Mouse (Mus musculus): ENCODE data around the gene Nectin4.
"Not testable (repeated sequence)": the region's sequence is repeated elsewhere in the genome, so short reads cannot be mapped to it uniquely, and the experiment has no call there.

The Nectin4 gene

DNA sequence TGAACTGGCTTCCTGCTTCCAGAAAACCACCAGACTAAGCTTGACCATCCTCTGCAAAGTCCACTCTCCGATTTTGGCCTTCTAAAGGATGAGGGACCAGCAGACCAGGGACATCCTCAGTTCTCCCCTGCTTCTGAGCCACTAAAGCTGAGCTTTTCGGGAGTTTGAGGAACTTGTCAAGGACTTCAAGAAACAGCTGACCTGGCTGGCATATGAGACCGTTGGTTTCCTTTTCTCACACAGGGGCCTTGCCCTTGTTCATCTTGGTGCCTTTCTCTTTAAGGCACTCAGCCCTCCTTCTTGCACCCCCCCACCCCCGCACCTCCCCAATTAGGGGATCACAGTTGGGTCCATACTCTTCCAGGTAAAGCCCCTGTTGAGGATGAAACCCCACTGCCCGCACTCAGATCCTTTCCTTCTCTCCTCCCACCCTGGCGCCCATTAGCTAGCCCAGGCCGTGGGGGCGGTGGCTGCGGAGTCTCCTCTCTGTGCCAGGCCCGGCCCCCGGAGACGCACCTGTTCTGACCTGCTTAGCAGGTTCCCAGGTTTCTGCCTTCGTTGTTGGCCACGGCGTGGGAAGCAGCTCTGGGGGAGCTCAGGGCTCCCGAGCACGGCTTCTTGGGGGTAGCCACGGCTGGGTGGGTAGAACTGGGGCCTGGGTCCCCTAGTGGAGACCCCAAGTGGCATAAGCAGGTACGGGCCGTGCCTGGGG, at the start of gene Nectin4:
Gene Nectin4 (plus strand): TSS at position 255 of the 712 bp plus-strand sequence.
- no peak for DNase-seq (ENCODE audit: inconsistent age in 2 of 2, low spot score in 1 of 2)

DNA sequence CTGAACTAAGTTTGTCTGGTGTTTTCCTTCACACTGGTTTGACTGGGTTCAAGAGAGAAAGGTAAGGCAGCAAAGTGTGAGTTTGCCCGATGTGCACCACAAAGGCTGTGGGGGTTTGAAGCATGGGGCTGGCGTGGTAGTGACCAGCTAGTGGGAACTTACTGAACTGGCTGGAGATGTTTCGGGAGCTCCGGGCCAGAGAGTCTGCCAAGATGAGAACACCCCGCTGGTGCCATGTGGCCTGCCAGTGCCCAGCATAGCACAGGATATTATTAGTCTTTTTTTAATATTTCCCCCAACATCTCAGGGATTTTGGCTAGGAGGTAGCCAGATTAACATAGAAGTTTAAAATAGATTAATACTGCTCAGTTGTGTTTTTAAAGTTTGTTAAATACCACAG, 49.7 kb upstream of the Nectin4 start:
- no peak for DNase-seq (ENCODE audit: inconsistent age in 2 of 2, low spot score in 1 of 2)

DNA sequence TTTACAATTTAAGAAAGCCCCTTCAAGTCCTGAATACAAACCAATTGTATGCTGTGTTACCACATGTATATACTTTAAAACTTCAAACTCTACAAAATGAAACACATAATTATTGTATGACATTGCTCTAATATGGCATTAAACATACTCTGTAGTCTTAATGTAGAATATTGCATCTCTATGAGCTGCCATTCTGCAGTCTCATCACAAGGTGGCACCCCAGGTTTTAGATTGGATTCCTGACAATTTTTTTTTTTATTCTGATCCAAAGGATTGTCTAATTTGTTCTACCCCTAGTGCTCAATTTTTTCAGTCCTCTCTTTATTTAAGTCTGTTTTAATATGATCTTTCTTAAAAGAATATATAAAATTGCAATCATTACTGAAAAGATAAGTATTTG, 48.5 kb upstream of the Nectin4 start:
- peak in 1 of 2 experiments; percentile 66 for DNase-seq (ENCODE audit: inconsistent age in 2 of 2, low spot score in 1 of 2)

DNA sequence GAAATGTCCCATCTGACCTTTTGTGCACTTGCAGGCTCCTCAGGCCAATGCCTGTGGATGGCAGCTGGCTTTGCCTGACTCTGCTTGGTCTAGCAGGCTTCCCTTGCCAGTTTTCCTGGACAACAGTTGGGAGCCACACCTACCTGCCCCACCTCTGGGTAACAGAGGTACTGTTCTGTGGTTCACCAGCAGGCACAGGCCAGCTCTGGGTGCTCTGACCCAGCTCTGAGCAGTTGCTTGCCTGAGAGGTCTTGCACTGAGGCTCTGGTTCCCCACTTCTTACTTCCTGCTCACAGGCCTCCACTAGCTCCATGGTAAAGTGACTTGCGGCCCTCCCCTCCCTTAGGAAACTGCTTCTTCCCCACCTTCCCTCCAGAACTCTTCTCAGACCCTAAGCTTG, 47.9 kb upstream of the Nectin4 start:
- no peak for DNase-seq (ENCODE audit: inconsistent age in 2 of 2, low spot score in 1 of 2)

DNA sequence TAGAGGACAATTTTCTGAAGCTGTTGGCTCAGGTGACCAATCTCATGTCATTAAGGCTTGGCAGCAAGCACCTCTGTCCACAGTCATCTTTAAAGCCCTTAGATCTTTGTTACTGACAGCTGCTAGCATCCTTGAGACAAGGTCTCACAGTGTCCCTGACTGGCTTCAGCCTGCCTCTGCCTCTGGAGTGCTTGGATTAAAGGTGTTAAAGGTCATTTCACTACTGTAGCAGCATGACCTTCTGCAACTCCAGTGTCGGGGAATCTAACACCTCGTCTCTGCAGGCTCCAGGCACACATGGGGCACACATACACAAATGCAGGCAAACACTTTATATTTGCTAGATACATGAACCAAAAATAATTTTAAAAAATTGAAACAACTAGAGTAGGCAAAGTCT, 44.3 kb upstream of the Nectin4 start:
- peak in 1 of 2 experiments; percentile 69 for DNase-seq (ENCODE audit: inconsistent age in 2 of 2, low spot score in 1 of 2)

DNA sequence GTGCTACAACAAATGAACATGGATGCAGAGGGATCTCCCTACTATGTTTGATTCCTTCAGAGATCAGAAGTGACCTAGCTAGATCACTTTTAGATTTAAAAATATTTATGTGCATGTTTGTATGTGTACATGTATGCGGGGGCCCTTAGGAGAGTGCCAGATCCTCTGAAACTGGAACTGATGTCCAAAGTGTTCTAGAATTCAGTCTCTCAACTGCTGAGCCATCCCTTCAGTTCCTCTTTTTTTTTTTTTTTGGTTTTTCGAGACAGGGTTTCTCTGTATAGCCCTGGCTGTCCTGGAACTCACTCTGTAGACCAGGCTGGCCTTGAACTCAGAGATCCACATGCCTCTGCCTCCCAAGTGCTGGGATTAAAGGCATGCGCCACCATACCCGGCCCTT, 43.3 kb upstream of the Nectin4 start:
- DNase-seq (ENCODE audit: inconsistent age in 2 of 2, low spot score in 1 of 2) = not testable (repeated sequence)

DNA sequence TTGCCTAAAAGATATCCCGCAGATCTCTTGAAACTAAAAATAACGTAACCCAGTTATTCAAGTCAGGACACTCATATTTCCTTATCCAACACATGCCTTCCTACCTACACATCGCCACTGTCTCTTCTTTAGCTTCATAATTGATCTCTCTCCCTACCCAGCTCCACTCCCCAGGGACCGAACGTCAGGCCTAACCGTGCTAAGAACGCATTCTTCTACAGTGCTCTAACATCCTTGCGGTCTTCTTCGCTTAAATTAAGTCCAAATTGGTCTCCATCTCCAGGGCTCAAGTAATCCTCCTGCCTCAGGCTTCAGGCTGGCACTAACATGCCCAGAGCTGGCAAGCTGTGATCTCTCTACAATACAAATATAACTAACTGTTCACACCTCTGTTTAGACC, 41.7 kb upstream of the Nectin4 start:
- no peak for DNase-seq (ENCODE audit: inconsistent age in 2 of 2, low spot score in 1 of 2)

DNA sequence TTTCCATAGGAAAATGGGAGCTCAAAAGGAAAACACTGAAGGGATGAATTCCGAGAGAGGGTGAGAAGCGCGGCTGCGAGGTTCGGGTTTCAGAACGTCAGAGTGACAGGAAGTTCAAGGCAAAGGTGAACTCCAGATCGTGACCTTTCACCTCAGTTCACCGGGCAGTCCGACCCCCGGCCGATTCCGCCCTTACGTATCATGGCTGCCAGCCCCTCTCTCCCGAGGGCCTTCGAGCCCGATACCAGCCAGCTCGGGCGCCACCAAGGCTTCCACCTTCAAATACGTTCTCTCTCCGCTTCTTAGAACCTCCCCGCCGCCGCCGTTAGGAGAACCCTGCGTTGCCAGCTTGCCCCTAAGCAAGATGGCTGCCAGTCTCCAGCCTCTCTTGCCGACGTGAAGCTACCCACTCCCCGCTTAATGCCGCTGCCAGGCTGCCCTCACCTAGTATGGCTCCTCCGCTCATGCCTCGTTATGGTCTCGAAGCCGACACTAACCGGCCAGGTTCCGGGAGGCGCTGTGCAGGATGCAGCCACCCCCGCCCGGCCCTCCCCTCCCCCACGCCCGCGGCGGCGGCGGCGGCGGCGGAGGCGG, 41.0 kb upstream of the Nectin4 start, which contains the start of gene Dedd:
Gene Dedd (plus strand): TSS at position 307 of the 594 bp plus-strand sequence.
- peak; percentile 95 to 98 for DNase-seq (ENCODE audit: inconsistent age in 2 of 2, low spot score in 1 of 2)

DNA sequence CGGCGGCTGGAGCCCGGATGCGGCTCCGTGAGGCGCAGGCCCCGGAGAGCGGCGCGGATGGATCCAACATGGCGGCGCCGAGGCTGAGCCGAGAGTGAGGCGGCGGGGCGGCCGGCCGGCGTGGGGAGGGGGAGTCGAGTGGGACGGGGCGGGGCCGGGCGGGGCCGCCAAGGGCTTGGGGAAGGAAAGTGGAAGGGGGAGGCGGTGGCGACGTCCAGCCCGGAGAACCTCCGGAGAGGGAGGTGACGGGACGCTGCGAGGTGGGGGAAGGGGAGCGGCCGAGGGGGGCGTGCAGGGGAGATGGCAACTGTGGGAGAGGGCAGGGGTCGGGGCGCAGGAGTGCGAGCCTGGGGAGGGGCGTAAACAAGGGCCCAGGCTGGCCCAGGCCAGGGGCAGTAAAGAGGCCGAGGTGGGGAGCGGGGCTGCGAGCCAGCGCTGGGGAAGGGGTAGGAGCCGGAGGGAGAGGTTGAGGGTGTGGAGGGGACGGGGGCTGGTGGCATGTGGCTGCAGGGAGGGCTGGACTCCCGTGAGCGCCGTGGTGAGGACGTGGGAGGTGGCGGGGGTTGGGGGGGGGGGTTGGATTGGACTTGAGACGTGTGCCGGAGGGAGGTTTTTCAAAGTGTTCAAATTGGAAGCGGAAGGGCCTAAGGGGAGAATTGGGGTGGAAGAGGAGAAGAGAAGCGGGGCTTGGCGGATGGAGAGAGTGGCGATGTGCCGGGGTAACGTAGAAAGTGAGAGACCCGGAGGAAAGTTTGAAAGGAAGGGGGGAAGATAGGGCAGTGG, 40.3 kb upstream of the Nectin4 start:
- peak in 1 of 2 experiments; percentile 82 for DNase-seq (ENCODE audit: inconsistent age in 2 of 2, low spot score in 1 of 2)

DNA sequence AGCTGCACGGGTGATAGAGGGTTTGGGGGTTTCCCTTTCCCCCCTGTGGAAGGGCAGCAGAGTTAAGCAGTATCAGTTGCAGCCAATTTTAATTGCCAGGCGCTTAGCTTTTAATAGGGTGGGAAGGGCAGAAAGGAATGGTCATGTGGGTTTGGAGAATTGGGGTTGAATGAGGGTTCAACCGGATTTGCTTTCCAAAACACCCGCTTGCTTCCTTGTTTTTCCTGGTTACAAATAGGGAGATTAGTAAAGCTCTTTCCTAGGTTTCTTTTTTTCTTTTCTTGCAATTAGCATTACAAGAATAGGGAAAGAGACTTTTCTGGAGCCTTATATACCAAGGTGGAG, 39.7 kb upstream of the Nectin4 start:
- no peak for DNase-seq (ENCODE audit: inconsistent age in 2 of 2, low spot score in 1 of 2)

DNA sequence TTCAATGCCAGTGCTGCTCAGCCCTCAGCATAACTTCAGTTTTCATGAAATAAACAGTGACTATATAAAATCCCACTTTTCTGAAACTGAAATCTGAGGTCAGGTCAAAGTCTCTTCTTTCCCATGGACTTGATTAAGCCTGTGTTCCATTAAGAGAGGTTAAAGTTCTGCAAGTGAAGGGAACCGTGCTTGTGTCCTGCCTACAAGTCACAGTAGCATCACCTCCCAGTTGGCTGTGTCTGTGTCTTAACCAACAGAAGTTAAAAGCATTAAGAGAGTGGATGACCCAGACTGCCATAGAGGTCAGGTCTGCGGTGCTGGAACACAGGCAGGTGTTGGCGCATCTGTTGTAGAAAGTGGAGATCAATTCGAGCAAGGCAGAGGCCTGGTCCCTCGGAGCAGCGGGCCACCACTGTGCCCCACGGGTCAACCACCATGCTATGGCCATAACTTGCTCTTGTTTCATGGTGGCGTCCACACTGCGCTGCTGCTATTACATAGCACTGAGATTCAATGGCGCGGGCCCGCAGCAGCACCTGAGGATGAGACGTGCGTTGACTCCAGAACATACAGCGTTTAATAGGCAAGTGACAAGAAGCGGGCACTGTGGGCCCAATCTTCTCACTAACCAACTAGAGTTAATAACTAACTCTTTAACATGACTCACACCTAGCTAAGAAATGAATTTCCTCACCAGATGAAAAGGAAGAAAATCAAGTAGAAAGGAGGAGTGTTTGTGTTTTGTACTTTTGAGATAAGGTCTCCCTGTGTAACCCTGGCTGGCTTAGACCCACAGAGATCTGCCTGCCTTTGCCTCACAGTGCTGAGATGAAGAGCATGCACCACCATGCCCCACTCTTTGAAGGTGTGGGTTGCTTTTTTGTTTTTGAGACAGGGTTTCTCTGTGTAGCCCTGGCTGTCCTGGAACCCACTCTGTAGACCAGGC, 27.4 kb upstream of the Nectin4 start:
- DNase-seq (ENCODE audit: inconsistent age in 2 of 2, low spot score in 1 of 2) = peak in 1 of 2 experiments; percentile 36

DNA sequence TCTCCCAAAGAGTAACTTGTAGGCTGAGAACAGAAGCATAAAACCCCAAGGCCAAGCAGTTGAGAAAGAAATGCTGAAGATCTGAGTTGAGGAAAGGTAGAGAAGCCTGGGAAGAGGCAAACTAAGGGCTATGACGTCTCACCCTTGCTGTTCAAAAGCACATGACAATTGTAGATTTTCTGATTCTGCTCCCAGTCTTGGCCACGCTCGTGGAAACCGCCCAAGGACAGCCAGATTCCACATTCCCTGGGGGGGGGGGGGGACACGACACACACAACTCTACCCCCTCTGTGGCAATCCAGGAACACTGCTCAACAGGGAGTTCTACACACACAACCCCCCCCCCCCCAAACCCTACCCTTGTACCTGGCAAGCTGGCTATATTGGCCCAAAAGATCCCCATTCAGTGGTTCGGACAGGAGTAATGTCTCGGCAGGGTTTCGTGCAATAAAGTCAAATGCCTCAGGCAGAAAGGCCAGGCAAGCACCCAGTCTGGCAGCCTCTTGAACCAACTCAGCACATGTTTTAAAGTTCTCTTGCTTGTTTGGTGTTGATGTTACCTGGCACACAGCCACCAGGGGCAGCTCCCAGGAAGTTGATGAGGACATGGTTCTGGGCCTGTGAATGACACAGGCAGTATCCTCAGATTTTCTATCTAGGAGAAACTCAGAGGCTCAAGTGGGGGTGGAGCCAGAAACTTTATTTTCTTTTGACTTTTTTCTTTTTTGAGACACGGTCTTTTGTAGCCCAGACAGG, 25.8 kb upstream of the Nectin4 start:
- peak; percentile 69 to 83 for DNase-seq (ENCODE audit: inconsistent age in 2 of 2, low spot score in 1 of 2)

DNA sequence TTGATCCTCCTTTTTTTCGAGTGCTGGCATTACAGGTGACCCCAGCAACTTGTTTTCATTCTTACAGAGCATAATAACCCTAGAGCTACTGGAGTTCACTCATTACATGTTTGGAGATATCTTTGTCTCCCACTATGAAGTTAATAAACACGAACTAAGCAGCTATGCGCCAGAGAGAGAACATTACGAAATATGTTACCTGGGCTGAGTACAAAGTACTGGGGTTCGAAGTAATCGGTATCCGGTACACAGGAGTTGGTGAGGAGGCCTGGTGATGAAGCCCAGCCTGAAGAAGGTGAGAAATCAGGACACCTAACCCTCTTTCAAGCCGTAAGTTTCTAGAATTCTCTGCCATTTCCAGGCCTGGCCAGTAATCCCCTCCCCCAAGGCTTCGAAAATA, 25.2 kb upstream of the Nectin4 start:
- DNase-seq (ENCODE audit: inconsistent age in 2 of 2, low spot score in 1 of 2) = no peak

DNA sequence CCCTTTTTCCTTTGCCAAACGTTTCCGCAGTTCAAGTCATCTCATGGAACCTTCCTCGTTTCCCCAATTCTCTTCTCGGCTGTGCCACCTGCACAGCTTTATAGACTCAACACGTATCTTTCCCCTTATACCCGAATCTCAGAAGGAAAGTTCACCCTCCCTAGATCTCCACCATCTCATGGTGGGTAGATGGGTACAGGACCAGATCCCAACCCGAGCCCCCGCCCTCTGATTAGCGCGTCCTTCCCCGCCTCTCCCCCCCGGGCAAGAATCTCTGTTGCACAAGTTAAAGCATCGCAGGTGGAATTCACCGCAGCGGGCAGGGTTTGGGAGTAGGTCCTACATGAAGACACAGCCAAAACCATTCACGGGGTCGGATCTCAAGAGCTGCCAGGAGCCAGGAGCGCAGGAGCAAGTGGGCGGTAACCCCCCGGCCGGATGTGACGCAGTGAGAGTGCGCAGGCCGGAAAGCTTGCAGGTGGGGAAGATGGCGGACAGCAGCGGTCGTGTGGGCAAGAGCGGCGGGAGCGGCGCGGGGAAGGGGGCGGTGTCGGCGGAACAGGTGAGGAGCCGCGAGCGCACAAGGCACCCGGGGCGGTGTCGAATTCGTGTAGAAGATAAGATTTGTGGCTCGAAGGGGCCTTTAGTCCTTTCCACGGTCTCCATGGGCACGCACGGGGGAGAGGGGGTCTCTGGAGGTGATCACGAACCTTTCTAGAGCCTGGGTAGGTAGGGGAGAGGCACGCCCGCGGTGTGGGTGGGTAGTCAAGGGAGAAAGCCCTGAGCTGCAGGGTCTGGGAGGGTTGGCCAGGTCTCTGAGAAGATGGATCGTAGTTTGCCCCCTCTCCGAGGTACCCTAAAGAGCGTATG, 24.4 kb upstream of the Nectin4 start, which contains the start of the genes Nit1 and Pfdn2:
Gene Nit1 (minus strand): TSS at position 422 of the 870 bp plus-strand sequence.
Gene Pfdn2 (plus strand): TSS at position 446 of the 870 bp plus-strand sequence.
- peak; percentile 93 to 97 for DNase-seq (ENCODE audit: inconsistent age in 2 of 2, low spot score in 1 of 2)

DNA sequence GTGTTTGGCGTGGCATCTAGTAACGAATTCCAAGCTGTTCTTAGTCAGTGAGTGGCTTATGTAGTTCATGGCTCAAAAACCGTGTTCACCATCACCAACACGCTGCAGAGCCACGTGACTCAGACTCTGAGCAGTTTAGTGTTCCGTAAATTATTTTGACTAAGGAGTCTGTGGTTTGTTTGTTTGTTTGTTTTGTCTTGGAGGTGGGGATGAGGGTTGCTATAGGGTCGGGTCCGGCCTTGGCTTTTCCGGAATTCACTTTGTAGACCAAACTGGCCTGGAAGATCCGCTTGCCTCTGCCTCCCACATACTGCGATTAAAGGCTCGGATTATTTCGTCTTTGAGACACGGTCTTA, 23.8 kb upstream of the Nectin4 start:
- DNase-seq (ENCODE audit: inconsistent age in 2 of 2, low spot score in 1 of 2) = peak in 1 of 2 experiments; percentile 71

DNA sequence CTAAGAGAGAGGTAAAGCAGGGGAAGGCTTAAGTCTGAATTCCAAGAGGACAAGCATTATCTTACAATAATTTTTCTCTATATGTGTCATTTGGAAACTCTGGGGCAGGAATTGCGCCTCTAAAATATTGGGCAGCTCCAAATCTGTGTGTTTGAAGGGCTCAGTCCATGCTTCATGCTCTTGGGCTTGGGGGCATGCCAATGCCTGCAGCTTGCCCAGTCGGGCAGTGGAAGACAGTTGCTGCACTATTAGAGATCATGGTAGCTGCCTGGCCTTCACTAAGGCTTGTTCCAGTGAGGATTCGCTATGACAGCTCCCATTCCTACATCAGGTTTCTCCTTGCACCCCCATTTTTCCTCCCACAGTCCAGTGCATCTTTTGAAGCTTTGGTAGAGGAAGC, 21.2 kb upstream of the Nectin4 start:
- peak in 1 of 2 experiments; percentile 46 for DNase-seq (ENCODE audit: inconsistent age in 2 of 2, low spot score in 1 of 2)

DNA sequence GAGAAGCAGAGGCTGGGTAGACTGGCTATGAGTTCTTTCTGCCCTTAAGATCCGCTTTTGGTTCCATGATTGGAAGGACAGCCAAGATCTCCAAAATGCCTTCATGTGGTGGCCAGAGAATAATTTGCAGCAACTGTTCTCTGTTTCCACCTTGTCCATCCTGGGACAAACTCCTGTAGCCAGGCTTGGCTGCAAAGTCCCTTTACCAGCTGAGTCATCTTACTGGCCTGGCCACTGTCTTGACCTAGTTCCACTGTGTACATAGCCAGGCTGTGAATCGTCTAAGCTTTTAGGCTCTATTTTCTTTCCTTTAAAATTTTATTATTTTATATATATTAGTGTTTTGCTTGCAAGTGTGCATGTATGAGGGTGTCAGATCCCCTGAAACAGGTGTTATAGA, 20.7 kb upstream of the Nectin4 start:
- peak; percentile 42 to 71 for DNase-seq (ENCODE audit: inconsistent age in 2 of 2, low spot score in 1 of 2)

DNA sequence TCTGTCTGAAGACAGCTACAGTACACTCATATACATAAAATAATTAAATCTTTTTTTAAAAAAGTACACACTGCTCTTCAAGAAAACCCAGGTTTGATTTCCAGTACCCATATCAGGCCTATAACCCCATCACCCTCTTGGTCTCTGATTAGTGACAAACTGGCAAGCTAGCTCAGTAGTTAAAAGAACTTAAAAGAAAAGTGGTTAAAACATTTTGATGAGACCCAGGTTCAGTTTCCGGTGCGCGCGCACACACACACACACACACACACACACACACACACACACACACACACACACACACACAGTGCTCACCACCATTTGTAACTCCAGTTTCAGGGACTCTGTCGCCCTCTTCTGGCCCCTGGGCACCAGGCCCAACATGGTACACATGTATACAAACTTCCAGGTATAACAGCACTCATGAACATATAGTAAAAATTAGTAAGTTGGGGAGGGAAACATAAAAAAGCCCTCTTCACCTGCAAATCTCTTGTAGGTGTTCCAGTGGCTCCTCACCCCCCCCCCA, 14.0 kb upstream of the Nectin4 start:
- DNase-seq (ENCODE audit: inconsistent age in 2 of 2, low spot score in 1 of 2) = peak in 1 of 2 experiments; percentile 39

DNA sequence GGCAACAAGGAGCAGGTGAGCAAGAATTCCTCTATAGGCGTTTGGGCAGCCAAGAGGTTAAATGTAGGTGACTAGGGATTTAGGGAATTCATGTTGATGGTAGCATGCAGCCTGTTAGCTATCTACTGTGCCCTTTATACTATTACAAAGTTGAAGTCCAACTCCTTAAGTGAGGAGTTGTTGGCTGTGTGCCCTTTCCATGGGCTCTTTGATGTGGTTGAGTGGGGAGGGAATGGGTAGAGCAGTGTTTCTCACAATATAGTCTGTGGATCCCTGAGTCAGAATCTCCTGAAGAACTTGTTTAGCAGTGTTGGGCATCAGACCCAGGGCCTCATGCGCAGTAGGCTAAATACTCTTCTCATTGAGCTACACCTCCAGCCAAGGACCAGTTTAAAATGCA, 13.1 kb upstream of the Nectin4 start:
- peak; percentile 61 to 64 for DNase-seq (ENCODE audit: inconsistent age in 2 of 2, low spot score in 1 of 2)
